Mouse (Mus musculus): Measurements from ENCODE around the gene Lsm10.

Lsm10 gene

DNA sequence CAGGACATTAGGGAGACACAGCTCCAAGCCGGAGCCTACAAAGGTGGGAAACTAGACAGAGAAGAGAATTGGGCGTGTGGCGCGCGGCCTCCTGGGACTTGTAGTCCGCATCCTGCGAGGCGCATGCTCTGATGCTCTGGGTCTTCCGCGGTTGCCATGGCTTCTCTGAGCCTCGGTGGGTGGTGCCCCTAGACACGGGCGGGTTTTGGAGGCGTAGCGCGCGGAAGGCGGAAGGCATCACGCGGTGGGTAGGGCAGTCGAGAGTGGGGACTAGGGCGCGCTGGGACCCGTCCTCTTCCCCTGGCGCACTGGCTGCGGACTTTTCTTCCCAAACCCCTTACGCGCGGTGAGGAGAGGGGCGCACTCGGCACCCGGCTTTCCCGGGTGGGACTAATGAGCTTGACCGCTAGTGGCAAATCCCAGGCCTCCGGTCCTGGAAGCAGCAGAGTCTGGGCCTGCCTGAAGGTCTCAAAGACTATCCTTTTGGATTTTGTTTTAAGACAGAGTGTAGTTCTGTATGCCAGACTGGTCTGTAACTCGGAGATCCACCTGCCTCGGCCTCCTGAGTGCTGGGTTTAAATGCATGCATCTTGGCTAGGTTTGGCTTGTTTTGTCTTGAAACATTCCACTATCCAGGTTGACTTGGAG, at the start of gene Lsm10:
TSS of gene Lsm10 (plus strand) at position 160 of the 648 bp plus-strand sequence.
- peak; percentile 91 for DNase-seq (ENCODE audit: low read depth, low spot score)

GRCm38 (mm10) chr4:126046851-126047585, 49.4 kb upstream of the Lsm10 start, which contains the start of gene Mrps15:
Gene Mrps15, plus strand, starts transcription at chr4:126046925.
- DNase-seq (ENCODE audit: low read depth, low spot score): peak; percentile 88

DNA sequence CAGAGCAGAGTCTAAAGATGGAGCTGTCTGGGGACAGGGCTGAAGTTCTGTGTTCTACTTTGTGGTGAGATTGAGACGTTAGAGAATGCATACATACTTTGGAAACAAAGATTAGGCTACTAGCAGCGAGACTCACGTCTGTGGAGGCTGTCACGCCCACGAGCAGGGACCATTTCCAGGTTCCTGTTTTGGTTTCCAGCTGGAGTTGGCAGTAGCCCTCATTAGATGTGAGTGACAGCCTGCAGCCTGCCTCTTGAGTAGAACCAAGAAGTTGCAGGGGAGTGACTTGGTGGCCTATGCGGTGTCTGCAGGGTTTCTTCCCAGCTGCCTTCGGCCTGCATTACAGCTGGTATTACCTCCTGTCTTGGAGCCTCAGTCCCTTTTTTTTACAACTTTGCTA, 44.8 kb upstream of the Lsm10 start:
- no peak for DNase-seq (ENCODE audit: low read depth, low spot score)

DNA sequence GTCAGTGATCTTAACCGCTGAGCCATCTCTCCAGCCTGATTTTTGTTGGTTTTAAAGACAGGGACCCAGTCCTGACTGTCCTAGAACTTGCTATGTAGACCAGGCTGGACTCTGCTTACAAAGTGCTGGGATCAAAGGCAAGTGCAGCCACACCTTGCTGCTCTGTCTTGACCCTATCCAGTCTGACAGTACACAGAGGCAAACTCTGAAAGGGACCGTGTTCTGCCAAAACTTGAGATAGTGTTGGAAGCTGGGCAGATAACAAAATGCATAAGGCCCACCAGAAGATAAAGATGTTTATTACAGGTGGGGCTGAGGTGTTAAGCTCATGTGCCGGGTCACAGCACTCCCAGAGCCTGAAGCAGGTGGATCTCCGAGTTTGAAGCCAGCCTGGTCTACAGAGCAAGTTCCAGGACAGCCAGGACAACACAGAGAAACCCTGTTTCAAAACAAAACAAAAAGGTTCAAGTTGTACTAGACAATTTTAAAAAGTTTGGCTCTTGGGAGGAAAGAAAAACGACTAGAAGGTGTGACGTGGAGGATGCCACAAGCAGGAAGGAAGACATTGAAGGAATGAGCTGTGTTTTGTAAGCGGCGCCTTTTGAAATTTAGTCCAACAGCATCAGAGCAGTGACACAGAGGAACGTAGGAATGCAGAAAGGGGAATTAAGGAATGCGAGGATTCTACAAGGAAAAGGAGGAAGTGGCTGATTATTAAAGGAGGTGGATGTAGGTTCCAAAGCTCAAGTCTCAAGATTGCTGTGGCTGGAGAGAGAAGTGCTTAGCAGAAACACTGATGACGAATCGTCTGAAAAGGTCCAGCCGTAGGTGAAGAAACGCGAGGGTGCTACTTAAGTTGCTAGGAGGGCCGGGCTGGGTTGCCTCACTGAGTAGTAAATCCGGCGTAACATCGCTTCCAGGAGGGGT, 39.0 kb upstream of the Lsm10 start:
- DNase-seq (ENCODE audit: low read depth, low spot score): no peak

DNA sequence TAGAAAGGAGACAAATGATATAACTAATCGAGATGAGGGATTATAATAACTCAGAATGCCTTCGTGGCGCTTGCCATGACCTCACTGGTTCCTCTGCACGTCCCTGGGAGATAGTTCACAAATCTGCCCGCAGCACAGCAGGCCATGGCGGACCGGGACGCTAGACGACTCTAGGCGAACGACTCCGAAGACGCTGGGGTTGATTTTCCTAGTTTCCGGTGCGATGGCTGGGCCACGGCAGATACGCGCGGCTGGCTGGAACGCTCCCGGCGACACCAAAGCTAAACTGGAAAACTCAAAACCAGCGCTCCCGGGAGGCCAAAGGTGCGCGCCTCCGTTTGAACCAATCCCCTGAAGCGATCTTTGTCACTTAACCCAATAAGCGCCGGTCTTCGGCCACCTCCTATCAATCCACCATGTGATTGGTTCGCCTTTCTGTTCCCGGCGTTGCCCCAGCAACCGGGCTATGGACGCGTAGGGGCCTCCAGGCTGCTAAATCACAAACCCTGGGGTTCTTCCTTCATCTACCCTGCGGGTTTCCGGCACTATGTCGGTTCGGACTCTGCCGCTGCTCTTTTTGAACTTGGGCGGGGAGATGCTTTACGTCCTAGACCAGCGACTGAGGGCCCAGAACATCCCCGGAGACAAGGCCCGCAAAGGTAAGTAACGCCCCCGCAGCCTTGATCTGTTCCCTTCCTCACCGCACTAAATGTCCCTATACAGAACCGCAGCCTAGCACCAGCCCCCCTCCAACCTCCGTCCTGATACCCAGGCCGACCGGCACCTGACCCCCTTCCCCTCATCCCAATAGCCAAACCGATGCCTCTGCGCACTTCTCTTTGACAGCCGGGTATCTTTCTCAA, 38.1 kb upstream of the Lsm10 start, which contains the start of gene Oscp1:
TSS of gene Oscp1 (plus strand) at position 432 of the 863 bp plus-strand sequence.
- DNase-seq (ENCODE audit: low read depth, low spot score): peak; percentile 84

- no peak for DNase-seq (ENCODE audit: low read depth, low spot score)
Measured at GRCm38 (mm10) chr4:126058997-126059362, 37.4 kb upstream of the Lsm10 start.

GRCm38 (mm10) chr4:126062856-126063255, 33.6 kb upstream of the Lsm10 start:
- no peak for DNase-seq (ENCODE audit: low read depth, low spot score)

GRCm38 (mm10) chr4:126065241-126065640, 31.2 kb upstream of the Lsm10 start:
- no peak for DNase-seq (ENCODE audit: low read depth, low spot score)

GRCm38 (mm10) chr4:126067401-126068077, 28.9 kb upstream of the Lsm10 start:
- no peak for DNase-seq (ENCODE audit: low read depth, low spot score)

DNA sequence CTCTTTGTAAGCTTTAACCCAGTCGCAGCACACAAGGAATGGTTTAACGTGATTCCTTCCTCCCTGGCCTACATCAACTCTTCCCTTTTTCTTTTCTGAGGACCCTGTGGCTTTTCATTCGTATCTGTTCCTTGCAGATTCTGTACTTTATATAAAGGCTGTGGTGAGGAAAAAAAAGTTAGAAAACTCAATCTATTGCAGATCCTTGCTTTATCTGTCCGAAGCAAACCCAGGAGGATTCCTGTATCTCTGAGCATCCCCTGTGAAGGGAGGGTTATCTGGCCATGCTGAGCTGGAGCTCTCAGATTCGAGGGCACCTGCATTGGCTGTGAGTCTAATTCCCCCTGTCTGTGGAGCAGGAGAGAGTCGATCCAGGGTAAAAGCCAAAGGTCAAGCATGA, 27.6 kb upstream of the Lsm10 start:
- no peak for DNase-seq (ENCODE audit: low read depth, low spot score)

- DNase-seq (ENCODE audit: low read depth, low spot score): no peak
Measured at GRCm38 (mm10) chr4:126077833-126078232, 18.6 kb upstream of the Lsm10 start.

DNA sequence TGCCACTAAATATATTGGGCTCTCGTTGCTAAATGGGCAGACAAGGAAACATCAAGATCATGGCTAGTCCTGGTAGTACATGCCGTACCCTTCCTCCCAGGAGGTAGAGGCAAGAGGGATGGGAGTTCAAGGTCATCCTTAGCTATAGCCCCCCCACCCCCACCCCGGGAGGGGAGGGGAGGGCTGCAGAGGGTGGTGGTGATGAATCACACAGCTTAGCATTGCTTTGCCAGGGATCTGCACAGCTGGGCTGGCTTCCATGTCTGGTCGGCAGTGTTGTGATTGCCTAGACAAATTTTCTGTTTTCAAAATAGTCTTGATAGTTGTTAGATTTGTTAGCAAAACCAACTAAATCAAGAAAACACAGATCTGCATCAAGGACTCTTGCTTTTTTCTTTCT, 17.2 kb upstream of the Lsm10 start:
- no peak for DNase-seq (ENCODE audit: low read depth, low spot score)

- no peak for DNase-seq (ENCODE audit: low read depth, low spot score)
Measured at GRCm38 (mm10) chr4:126081601-126082000, 14.8 kb upstream of the Lsm10 start.

- no peak for DNase-seq (ENCODE audit: low read depth, low spot score)
Measured at GRCm38 (mm10) chr4:126083021-126083420, 13.4 kb upstream of the Lsm10 start.

GRCm38 (mm10) chr4:126084382-126084781, 12.0 kb upstream of the Lsm10 start:
- DNase-seq (ENCODE audit: low read depth, low spot score): no peak

DNA sequence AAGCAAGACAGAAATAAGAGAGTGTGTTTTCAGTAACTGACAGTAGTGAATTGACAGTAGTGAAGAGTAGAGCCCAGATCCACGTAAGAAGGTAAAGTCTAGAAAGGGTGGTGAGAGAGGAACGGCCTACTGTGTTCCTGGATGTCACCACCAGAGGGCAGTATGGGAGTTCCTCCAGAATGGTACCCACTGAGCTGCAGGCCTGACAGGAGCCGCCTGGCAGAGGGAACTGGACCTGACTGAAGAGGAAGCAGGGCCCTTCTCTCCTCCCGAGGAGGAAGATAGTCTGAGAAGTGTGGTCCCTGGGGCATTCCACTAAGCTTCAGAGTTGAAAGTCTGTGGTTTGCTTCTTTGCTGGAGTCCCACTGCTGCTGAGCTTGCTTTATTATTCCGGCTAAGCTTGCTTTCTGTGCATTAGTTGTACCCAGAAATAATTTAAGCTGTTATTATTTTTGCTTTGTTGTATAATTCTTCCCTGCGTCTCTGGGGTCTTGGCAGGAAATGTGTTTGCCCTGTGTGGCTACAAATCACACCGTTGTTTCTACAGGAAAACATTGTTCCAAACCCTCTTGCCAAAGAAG, 10.3 kb upstream of the Lsm10 start:
- peak; percentile 61 for DNase-seq (ENCODE audit: low read depth, low spot score)

GRCm38 (mm10) chr4:126090101-126090847, 6.1 kb upstream of the Lsm10 start:
- no peak for DNase-seq (ENCODE audit: low read depth, low spot score)

- DNase-seq (ENCODE audit: low read depth, low spot score): no peak
Measured at GRCm38 (mm10) chr4:126090848-126091124, 5.6 kb upstream of the Lsm10 start.

- DNase-seq (ENCODE audit: low read depth, low spot score): no peak
Measured at GRCm38 (mm10) chr4:126091873-126092272, 4.5 kb upstream of the Lsm10 start.

Data from WW6 (cell line).